Mouse (Mus musculus) pancreas, adult 10 weeks (tissue): ENCODE results near the gene Rab43. TPM values are rescaled to one million over a fixed set of nuclear protein-coding genes. Genes with fewer than 3 reads are reported as not detected.

Experiments
- polyA plus RNA-seq: library from polyadenylated mRNA; stranded (reverse); fragments of 350-450 nt; fragmentation: Illumina TruSeq; extraction: RNeasy Lipid Tissue Mini Kit (QIAGEN cat#74804); gene quantifications from one replicate; pipeline ENCODE4 v1.2.3, GENCODE M21; 2015; ENCODE audit warnings: low read depth, low replicate concordance; ENCODE audit not compliant: insufficient read depth

Rab43 gene
- polyA plus RNA-seq: 4.3 TPM

GRCm38 (mm10) chr6:87811675-87812338, at the start of gene Rab43:
TSS of gene Rab43 (minus strand) at chr6:87812164.

GRCm38 (mm10) chr6:87850900-87851614, 39.1 kb upstream of the Rab43 start, which contains the start of gene Cnbp:
TSS of gene Cnbp (minus strand) at chr6:87851106.

DNA sequence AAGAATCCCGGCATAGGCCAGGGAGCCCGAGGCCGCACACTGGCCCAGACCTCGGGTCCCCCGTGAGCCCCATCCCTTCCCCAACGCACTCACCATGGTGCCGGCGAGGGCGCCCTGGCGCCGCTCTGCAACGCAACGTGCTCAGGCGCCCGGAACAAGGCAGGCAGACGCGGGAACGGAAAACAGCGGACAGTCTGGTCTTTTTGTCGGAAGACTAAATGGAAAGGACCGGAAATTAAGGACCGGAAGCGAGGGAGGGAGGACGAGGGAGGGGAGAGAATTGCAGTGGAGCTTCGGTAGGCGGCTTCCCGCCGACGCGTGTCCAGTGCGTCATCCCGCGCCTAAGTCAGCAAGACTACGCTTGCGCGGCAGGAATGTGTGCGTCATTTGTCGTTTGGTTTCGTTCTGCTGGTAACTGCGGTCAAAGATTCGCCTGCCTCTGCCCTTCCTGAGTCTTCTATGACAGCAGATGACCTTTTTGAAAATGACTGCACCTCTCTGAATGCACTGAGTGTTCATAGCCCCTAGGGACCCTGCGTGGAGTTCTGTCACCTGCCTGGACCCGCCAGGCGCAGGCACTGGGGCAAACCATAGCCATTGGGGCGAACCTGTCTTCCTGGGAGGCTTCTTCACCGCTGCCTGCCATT, 26.7 kb upstream of the Rab43 start, which contains the start of gene Isy1:
Gene Isy1 (minus strand): TSS at position 248 of the 647 bp plus-strand sequence.

DNA sequence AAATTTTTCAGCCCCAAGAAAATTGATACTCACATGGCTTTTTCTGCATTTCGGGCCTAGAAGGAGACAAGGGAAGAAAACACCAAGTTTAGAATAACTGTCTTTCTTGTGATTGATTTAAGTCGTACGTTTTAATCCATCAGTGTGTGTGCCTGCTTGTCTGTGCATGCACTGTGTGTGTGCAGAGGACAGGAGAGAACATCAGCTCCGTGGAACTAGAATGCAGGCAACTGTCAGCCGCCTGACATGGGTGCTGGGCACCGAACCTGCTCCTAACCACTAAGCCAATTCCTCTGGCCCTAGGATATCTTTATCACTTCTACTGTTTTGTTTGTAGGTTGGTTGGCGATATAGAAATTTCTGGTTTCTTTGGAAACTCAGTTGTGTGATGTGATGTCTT, 23.7 kb upstream of the Rab43 start, which contains the start of gene Gm45140:
Gene Gm45140 (minus strand): TSS at position 101 of the 400 bp plus-strand sequence.

GRCm38 (mm10) chr6:87777842-87778241, 34.1 kb downstream of the Rab43 start, which contains the start of gene Gp9:
TSS of gene Gp9 (plus strand) at chr6:87778072.

Other genes starting within 250 kb of the Rab43 start
- gene Prokr1, start 221.4 kb downstream of the Rab43 start, polyA plus RNA-seq: 0.26 TPM
- 1.2 TPM for gene Aplf, start 140.0 kb downstream of the Rab43 start, polyA plus RNA-seq
- gene Efcc1, start 81.3 kb downstream of the Rab43 start, polyA plus RNA-seq: 1.2 TPM
- gene Gp9, start 34.1 kb downstream of the Rab43 start, polyA plus RNA-seq: not detected
- 0.72 TPM for gene Gm45140, start 23.6 kb upstream of the Rab43 start, polyA plus RNA-seq
- gene Isy1, start 26.6 kb upstream of the Rab43 start, polyA plus RNA-seq: 3.9 TPM
- 82.7 TPM for gene Cnbp, start 38.9 kb upstream of the Rab43 start, polyA plus RNA-seq
- 33.3 TPM for gene Copg1, start 75.7 kb upstream of the Rab43 start, polyA plus RNA-seq
- gene Hmces, start 101.8 kb upstream of the Rab43 start, polyA plus RNA-seq: 7.3 TPM
- not detected for gene H1fx, start 169.5 kb upstream of the Rab43 start, polyA plus RNA-seq
- gene Rab7, start 233.1 kb upstream of the Rab43 start, polyA plus RNA-seq: 53.5 TPM